Mouse (Mus musculus) brain, adult 2 months (tissue): ENCODE data around the gene Phospho1.
A peak's percentile ranks its signal among the peaks of the same experiment; 100 is the strongest.

Experiments used
- DNase-seq: peaks from one replicate; pipeline ENCODE4 v3.0.0; 2011; ENCODE audit warnings: low read depth, low spot score

The Phospho1 gene

GRCm38 (mm10) chr11:95834143-95834667, 9.9 kb downstream of the Phospho1 start:
- peak; percentile 70 for DNase-seq

DNA sequence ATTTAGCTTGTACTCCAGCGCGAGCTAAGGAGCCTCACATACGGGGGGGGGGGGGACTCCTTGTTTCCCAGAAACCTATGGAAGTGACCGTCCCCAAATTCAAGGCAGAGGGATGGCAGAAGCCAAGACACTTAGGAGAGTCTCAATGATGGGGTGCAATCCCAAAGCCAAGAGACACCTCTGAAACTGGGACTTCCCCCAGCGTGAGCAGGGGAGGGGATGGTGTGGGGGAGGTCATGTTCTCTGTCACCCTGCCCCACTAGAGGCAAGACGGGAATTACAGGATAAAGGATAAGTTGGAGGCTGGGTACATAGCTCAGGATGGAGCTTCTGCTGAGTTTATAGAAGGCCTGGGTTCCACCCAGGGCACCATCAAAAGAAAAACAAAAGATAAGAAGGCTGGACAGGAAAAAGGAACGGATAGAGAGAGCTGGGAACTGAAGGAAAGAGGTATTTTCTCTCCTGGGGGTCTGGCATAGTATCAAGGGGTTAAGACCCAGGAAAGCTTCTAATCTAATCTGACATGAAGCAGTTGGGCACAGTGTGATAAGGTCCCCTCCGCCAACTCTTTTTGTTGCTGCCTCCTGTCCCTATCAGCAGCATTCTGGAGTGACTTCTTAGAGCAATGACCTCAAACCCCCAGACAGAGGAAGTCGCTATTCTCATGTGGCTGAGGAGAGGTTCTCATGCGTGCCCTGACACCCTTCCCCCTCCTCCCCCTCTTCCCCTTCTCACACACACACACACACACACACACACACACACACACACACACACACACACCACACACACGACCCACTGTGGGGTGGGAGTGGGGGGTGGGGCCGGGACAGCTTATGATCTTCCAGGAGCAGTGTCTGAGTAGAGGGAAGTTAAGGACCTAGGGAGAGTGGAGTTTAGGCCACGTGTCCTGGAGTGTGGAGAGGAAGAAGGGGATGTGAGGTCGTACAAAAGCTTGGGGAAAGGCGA, 10.7 kb downstream of the Phospho1 start:
- DNase-seq = peak; percentile 46

- no peak for DNase-seq
These were observed 11.5 kb downstream of the Phospho1 start for GRCm38 (mm10) chr11:95835832-95836231.

- DNase-seq = no peak
These were observed 12.1 kb downstream of the Phospho1 start for GRCm38 (mm10) chr11:95836433-95836832.

DNA sequence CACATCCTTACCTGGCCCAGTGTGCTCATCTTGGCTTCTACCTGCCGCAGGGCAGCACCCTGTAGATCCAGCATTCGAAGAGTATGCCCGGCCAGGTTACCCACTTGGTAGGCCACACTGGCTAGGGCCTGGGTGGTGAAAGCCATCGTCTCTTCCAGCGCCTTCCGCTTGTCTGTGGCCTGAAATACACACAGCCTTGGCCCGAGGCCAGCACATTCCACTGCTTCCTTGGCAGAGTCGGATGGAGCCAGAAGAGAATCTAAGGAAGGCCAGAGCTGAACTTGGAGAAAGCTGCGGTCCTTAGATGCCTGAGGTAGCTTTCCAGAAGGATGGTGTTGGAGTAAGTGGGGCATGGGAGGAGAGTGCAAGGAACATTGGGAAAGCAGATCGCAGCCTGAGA, 12.8 kb downstream of the Phospho1 start, which contains the start of gene Gngt2:
TSS of gene Gngt2 (plus strand) at position 158 of the 400 bp plus-strand sequence.
- DNase-seq = peak; percentile 73

- DNase-seq = no peak
These were observed 14.3 kb downstream of the Phospho1 start for GRCm38 (mm10) chr11:95838598-95838997.

- no peak for DNase-seq
These were observed 14.9 kb downstream of the Phospho1 start for GRCm38 (mm10) chr11:95838999-95839868.

DNA sequence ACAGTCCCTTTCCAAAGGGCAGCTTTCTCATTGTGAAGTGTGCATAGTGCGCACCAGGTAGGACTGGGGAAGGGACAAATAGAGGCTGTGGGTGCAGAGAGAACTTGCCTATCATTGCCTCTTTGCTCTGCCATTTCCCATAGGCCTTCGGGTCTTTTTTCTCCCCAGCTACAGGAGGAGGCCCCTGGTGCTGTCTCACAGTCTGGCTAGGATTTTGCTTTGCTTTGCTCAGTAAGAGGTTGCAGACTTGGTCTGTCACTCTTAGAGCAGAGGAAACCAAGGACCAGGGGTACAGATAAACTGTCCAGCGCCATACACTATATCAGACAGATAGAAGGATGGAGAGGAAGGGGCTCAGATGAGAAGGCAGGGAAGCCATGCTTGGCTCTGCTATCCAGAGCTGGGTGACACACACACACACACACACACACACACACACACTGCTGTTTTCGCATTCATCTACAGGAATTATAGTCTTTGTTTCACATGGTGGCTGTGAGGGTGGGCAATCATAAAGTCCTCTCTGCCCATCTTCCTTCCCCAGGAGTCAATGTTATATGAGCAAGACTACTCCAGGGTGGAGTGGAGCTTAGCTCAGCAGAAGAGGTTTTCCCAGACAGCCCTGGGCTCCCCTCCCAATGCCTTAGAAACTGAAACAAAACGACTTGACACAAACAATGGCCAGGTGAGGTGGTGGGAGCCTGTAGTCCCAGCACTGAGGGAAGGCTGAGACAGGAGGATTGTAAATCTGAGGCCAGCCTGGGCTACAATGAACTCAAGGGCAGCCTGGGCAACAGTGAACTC, 16.6 kb downstream of the Phospho1 start:
- DNase-seq = no peak

DNA sequence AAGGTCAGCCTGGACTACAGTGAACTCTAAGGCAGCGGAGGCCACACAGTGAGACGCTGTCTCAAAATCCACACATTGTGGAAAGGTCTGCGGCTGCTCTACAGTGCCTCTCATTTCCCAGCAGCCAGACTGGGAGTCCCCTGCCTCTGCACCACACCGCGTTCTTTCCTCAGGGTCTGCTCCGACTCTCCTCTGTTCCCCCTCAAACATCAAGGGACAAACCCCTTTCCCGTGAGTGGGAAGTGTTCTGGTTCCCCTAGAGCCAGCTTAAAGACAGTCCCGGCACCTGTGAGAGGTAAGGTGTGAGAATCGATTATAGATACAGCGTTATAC, 17.2 kb downstream of the Phospho1 start:
- no peak for DNase-seq

- DNase-seq = no peak
These were observed 17.9 kb downstream of the Phospho1 start, which contains the start of gene Abi3 for GRCm38 (mm10) chr11:95842074-95842681. TSS of gene Abi3 (minus strand) at chr11:95842476.

DNA sequence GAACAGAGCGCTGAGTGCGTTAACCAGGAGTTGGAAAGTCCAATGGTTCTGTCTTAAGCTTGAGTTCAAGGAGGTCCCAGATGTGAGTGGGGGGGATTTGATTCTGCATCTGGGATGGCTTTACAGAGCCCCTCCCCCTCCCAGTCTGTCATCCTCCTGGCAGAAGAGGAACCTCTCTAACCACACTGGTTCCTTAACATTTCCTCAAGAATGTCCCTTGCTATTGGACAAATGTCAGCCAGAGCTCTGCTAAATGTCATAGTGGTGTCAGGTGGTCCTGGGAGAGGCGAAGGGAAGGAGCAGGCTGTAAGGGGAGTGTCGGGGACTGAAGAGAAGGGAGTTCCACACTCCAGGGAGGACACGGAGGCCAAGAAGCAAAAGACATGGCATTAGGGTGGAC, 18.7 kb downstream of the Phospho1 start:
- DNase-seq = no peak

DNA sequence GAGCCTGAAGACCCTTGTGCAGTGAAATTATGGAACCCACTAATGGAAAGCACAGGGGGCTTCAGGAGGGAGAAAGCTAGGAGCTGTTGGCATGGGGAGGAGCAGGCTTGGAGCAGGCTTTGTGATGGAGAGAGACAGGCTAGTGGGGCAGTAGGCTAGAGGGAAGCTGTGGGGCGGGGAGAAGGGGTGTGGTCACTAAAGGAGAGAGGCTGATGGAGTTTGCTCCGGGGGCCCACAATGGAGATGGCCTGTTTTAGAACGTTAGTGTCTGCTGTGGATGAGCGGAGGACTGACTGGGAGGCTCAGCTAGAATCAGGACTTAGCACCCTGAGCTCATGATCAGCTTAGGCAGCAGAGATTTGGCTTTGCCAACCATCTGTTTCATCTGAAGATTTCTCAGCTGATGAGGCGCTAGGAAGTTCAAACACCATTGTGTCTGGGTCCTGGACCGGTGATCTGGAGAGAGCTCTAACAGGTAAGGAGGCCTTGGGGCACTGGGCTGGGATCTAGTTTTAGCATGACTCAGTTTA, 19.2 kb downstream of the Phospho1 start:
- DNase-seq = no peak

DNA sequence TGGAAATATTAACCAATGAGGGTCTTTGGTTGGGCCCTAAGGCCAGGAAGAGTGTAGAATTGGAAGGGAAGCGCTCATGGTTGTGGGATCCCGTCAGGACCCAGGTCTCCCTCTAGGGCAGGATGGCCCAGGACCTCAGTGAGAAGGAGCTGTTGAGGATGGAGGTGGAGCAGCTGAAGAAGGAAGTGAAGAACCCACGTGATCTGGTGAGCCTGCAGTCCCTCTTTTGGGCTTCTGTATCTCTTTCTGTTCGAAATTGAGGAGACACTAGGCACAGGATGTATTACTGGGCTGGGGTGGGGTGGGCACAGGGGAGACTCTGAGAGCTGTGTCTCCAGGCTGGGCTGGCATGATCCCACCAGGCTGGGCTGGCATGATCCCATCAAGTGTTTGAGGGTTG, 20.6 kb downstream of the Phospho1 start:
- DNase-seq = no peak

GRCm38 (mm10) chr11:95850898-95851297, 26.6 kb downstream of the Phospho1 start:
- DNase-seq = no peak

DNA sequence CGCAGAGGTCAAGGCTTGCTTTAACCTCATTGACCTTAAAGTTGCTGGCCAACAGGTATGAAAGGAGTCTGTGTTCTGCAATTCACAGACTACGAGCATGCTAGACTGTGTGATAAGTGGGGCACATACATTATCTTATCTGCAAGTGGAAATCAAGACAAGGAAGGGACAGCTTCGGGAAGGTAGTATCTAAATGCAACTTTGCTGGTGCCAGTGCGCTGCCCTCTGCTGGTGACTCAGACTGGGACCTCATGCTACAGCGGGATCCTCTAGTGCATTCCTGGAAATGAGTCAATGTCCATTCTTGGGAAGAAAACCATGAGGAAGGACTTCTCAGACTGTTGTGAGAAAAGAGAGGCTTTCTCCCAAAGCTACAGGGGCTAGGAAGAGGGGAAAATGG, 29.4 kb downstream of the Phospho1 start:
- peak; percentile 77 for DNase-seq

- peak; percentile 76 for DNase-seq
These were observed 33.0 kb downstream of the Phospho1 start for GRCm38 (mm10) chr11:95857306-95857705.

DNA sequence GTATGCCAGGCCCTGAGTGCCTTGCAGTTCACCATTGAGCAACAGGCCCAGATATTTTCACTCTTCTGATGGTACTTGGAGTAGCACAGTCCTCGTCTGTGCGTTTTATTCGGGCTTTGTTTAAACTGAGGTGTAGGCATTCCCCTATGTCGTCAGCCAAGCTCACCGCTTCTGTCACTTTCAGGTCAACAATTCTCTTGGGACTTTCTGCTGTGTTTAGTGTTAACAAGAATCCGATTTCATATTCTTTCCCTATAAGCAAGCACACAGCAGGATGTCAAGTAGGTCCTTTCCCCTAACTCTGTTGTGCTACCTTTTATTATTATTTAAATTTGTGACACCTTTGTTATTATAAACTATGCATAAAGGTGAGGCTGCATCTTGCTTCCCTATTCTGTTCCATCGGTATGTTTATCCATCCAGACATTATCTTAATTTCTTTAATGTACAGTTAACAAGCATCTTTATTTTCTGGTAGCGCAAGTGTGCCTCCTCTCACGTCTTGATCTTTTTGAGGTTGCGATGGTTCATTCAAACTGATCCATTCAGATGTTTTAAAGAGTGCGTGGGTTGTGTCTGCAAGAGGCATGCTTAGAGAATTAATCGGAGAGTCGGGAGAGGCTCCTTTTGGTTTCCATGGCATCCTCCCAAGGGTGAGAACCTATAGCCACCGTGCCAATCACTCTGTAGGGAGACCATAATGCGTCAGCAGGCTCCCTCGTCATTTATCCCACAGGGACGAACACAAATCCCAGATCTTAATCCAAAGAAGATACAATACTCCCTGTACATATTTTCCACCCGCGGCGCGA, 33.6 kb downstream of the Phospho1 start:
- peak; percentile 81 for DNase-seq

GRCm38 (mm10) chr11:95858528-95859467, 34.5 kb downstream of the Phospho1 start:
- peak; percentile 99 for DNase-seq

- DNase-seq = peak; percentile 85
These were observed 35.2 kb downstream of the Phospho1 start for GRCm38 (mm10) chr11:95859468-95859855.
